Mouse (Mus musculus) neutrophil, adult 5-6 weeks (primary cell): ENCODE results near the gene Smim20. TPM values are rescaled to one million over a fixed set of nuclear protein-coding genes. Genes with fewer than 3 reads are reported as not detected.

ENCODE experiments used
- ATAC-seq: fragments of 151-379, 151-347 bp; 2 replicates; pipeline ENCODE4 v1.8.0; 2017; ENCODE audit warnings: mild to moderate bottlenecking, moderate TSS enrichment; ENCODE audit not compliant: insufficient number of reproducible peaks, poor library complexity, low FRiP score, severe bottlenecking; ENCODE audit errors: extremely low read depth
- total RNA-seq: library from RNA; stranded (forward); fragments of 200-1000 nt; gene quantifications from 2 replicates; pipeline ENCODE4 v1.2.3, GENCODE M21; 2017

The Smim20 gene
- total RNA-seq, 1 experiment from 2014 or later: 31.4 TPM

DNA sequence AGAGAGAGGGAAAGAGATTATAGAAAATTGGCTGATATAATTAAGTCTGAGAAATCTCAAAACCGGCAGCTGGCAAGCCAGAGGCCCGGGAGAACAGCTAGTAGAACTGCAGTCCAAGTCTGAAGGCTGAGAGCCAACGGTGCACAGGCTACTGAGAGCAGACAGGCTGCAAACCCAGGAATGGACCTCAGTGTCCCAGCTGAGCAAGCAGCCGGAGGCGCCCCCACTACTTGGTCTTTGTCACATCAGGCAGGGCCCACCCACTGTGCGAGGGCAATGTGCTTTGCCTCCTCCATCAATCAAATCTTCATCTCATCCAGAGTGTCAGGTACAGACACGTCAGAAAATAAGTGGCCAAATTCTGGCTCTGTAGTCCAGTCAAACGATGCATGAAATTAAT, 34.6 kb downstream of the Smim20 start:
- ATAC-seq: no peak

- ATAC-seq: no peak
These were observed 36.2 kb downstream of the Smim20 start for GRCm38 (mm10) chr5:53302895-53303670.

DNA sequence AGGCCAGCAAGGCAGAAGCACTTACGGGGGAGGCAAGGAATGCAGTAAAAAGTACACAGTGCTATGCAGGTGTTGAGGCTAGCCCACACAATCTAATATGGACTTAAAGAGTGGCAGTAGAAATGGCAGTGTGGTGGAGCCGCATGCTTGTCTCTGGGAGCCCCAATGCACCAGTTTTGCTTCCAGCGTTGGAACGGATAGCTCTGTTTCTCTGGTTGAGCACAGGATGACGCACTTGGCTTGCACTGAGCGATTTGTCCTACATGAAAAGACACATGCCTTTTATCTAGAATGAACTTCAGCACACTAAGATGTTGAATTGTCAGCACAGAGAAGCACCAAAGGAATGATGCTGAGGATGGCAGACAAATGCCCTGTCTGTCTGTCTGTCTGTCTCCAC, 37.1 kb downstream of the Smim20 start:
- ATAC-seq: no peak

- no peak for ATAC-seq
These were observed 38.1 kb downstream of the Smim20 start for GRCm38 (mm10) chr5:53304936-53305335.

GRCm38 (mm10) chr5:53306864-53307263, 40.0 kb downstream of the Smim20 start:
- no peak for ATAC-seq

- no peak for ATAC-seq
These were observed 40.6 kb downstream of the Smim20 start for GRCm38 (mm10) chr5:53307437-53307836.

DNA sequence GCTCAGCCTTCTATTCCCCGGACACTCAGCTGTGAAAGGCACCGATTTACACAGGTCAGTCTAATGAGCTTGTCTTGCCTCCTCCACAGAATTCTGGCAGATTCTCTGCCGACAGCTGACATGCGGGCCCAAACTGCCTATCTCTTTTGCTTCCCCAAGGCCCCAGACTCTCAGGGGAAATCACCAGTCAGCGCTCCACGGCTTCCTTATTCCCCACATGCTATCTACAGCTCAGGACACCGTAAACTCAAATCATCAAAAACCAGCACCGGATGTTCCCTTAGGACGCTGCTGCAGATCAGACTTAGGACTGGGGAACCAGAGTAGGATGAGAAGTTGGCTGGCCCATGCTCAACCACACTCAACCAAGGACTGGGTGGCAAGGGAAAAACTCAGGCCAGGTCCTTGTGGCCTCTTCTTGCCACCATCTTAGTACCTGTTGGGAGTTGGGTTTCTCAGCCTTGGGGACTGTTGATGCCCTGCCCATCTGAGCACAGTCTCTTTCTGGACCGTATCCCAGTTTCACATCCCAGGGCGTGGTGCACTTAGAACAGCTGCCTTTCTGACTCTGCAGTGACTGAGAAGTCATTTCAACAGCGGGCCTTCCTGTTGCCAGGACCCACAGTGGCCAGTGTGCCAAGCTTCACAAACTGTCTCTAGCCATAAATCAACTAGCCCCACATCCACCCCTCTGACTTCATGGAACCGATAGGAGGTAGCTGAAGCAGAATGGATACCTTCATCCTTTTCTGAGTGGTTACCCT, 47.7 kb downstream of the Smim20 start:
- 0 out of 2 replicates have a peak, but pooled peaks have one; percentile 16 for ATAC-seq

DNA sequence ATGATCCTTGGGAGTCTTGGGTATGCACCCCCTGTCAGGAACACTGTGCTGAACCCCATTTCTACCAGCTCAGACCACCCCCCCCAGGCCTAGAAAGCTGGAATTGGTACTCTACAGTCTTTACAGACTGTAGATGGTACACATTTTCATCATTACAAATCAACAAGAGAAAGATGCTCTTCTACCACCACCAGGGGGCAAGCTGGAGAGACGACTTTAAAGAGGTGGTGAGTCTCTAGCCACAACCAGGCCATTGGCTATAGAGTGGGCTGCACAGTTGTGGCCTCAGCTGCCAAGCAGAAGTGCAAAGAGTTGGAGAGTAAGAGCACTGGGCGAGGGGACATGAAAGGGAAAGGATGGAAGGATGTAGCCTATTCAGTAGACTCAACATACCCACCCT, 48.9 kb downstream of the Smim20 start:
- ATAC-seq: no peak

GRCm38 (mm10) chr5:53317396-53317795, 50.5 kb downstream of the Smim20 start:
- ATAC-seq: no peak

GRCm38 (mm10) chr5:53317885-53318466, 51.1 kb downstream of the Smim20 start:
- ATAC-seq: no peak

- no peak for ATAC-seq
These were observed 53.4 kb downstream of the Smim20 start for GRCm38 (mm10) chr5:53320331-53320730.

- ATAC-seq: no peak
These were observed 55.0 kb downstream of the Smim20 start for GRCm38 (mm10) chr5:53321901-53322300.

GRCm38 (mm10) chr5:53322471-53322870, 55.6 kb downstream of the Smim20 start:
- ATAC-seq: no peak

GRCm38 (mm10) chr5:53323121-53323520, 56.2 kb downstream of the Smim20 start:
- ATAC-seq: no peak

DNA sequence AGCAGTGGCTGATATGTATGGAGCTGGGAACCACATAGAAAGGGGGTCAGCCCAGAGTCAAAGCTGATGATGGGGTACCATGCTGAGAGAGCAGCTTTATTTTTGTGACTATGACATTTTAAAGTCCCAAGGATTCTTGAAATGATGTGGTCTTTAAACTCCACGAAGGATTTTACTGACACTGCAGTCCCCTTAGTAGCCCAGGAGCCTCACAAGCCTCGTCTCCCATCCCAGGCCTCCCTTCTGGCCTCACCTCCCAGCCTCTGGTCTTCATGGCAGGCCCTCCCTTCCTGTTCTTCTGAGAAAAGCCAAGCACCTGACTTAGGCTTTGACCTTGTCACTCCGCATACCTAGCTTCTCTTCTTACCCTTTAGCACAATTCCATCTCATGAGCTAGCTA, 57.4 kb downstream of the Smim20 start:
- no peak for ATAC-seq

DNA sequence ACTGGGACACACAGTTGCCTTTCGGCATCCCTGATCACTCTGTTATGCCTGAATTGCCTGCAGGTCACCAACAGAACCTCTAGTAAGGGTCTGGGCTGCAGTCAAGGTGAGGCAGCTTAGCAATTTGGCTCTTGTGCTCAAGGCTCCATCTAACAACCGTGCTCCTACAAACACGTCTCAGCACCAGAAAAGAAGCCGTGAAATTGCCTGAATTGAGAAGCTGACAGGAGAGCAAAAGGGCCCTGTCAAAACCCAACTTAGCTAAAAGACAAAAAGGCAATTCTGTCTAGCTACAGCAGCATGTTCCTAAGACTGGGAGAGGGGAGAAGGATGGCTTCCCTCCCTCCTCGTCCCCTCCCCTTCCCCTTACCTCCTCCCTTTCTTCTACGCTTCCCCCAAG, 57.9 kb downstream of the Smim20 start:
- no peak for ATAC-seq

DNA sequence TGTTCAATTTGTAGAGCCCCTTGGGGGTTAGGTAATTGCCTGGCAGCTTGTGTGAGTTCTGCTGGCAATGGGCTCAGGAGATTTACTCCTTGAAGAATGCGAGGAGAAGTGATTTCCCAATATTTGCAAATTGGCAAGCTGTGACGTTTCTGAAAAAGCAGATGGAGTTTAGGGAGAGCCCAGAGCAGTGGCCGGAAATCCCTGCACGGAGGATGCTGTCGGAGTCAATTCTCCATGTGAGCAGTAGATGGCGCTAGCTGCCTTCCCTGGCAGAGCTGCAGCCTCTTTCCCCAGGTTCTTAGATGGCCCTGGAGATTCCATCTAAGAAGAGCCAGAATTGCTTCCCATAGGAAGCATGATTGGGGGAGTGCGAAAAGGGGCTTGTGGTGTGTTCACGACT, 59.1 kb downstream of the Smim20 start:
- peak; percentile 45; the same call in 1 of the 2 replicates for ATAC-seq

DNA sequence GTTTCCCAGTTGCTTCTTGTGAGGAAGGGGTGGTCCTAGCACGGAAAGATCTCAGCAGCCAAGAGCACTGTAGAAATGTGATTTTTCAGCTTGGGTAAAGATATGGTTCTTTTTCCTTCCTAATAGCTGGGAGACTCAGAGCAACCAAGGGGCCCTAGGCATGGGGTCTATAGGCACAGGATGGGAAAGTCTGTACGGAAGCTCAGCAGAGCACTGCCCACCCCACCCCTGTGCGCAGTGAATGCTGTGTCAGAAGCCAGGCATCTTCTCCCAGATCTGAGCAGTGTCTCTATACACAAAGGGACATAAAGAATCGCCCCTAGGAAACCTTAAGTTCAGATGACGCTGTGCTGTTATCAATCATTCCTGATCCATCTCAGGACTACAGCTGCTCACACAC, 59.6 kb downstream of the Smim20 start:
- ATAC-seq: no peak
